Mouse (Mus musculus) adrenal gland, postnatal 0 days (tissue): ENCODE results near the gene Tsnax. TPM values are rescaled to one million over a fixed set of nuclear protein-coding genes. Genes with fewer than 3 reads are reported as not detected.

Source experiments
- microRNA-seq: library from miRNA; unstranded; fragments of <30 nt; microRNA quantifications from one replicate; pipeline ENCODE4, GENCODE M21; 2016; ENCODE audit warnings: borderline replicate concordance; ENCODE audit not compliant: insufficient number of aligned reads
- polyA plus RNA-seq: library from polyadenylated mRNA; unstranded; fragments of >200 nt; fragmentation: Nextera tagmentation; extraction: Ambion mirVana; gene quantifications from 2 replicates; pipeline ENCODE4 v1.2.1, GENCODE M21; 2015

The Tsnax gene
- polyA plus RNA-seq, result 68.4 and 97.8 TPM in 2 replicates

DNA sequence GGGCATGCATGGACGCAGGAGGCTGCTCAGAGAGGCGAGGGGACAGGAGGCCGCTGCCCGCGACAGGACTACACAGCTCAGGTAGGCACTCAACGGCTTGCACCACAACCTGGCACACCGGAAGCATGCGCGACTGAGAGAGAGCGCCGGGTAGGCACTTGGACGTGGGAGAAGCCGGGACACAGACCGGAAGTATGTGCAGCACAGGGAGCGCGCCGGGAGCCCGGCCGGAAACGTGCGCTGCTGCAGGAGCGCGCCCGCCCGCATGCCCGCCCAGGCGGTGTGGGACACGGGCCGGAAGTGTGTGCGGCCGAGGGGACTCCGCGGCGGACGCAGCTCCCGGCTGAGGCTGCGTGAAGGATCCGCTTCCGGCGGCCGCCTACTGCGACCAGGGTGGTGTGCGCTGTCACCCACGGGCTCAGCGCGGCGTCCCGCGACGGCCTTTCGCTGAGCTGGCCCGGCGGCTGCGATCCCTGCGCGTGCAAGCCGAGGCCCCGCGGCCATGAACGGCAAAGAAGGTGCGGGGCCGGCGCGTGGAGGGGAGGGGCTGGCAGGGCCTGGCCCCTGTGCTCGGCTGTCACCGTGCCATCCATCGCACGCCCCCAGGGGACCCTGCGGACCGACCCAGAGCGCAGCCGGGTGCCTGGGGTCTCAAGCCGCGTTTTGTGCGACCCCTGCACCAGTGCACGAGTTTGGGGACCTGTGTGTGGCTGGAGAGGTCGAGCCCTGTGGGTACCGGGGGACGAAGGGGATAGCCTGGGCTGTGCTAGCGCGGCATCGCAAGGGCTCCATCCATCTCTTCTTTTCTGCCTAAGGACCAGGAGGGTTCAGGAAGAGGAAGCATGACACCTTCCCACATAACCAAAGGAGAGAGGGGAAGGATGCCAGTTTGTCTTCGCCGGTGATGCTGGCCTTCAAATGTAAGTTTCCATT lies at the start of gene Tsnax:
Gene Tsnax, plus strand, starts transcription at position 303 of the 933 bp plus-strand sequence.

DNA sequence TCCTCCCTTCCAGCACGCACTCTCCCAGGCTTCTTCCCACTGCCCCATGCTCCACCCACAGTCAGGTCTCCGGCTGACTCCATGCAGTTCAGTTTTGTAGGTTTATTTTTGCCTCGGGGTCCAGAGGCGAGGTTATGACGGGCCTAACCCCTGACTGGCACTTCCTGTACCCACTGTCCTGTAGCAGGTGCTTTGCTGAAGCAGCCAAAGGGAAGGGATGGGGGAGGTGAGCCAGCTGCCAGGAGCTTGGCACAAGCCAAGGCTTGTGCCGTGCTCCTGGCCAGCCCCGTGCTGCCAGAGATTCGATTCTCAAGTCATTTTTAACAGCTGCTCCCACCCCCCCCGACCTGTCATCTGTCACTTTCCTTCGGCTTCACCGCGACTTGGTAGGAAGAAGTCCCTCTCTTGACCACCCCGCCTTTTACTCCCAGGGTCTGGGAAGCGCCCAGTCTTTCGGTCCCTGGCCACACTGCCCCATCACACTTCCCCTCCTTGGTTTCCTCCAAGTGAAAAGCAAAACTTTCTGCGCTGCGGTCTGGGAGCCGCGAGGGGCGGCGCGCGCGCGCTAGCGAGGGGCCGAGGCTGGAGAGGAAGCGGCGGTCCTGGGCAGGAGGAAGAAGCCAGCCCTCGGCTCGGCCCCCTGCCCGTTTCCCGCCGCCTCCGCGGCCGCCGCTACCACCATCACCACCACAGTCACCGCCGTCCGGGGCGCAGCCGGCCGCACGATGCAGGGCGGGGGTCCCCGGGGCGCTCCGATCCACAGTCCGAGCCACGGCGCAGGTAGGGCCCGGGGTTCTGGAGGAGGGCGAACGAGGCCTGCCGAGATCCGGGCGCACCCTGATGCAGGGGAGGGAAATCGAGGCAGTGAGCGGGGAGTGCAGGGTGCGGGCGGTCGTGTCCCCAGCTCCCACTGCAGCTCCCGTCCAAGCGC lies 41.0 kb downstream of the Tsnax start, which contains the start of gene Disc1:
Gene Disc1, plus strand, starts transcription at position 691 of the 931 bp plus-strand sequence.

Small RNA genes lying within 50 kb of the gene (microRNA-seq; reads per million reads assigned to microRNA genes)
- gene Gm22197, result not detected

Other genes with a start within 250 kb of the Tsnax start
- 0.79 and 3.3 TPM in 2 replicates for gene Trim67, start 219.9 kb upstream of the Tsnax start, polyA plus RNA-seq
- gene Gnpat, start 150.0 kb upstream of the Tsnax start, polyA plus RNA-seq, result 40.0 and 69.3 TPM in 2 replicates
- gene 2810004N23Rik, start 149.9 kb upstream of the Tsnax start, polyA plus RNA-seq, result 25.1 and 32.5 TPM in 2 replicates
- 3.9 and 4.8 TPM in 2 replicates for gene Exoc8, start 115.3 kb upstream of the Tsnax start, polyA plus RNA-seq
- 6.5 and 8.7 TPM in 2 replicates for gene Sprtn, start 115.1 kb upstream of the Tsnax start, polyA plus RNA-seq
- 6.5 and 7.8 TPM in 2 replicates for gene Egln1, start 63.7 kb upstream of the Tsnax start, polyA plus RNA-seq
- 0.46 and 1.2 TPM in 2 replicates for gene Disc1, start 41.2 kb downstream of the Tsnax start, polyA plus RNA-seq